Mouse (Mus musculus) liver, embryonic 14.5 days (tissue): ENCODE data around the gene Nrxn1. TPM values are rescaled to one million over a fixed set of nuclear protein-coding genes. Genes with fewer than 3 reads are reported as not detected.

Experiments
- ATAC-seq: fragments of 200-750 bp; cut with Nextera tagmentation; 2 replicates; pipeline ENCODE4 v1.8.0; 2017; ENCODE audit warnings: moderate number of reproducible peaks, mild to moderate bottlenecking, moderate library complexity; ENCODE audit not compliant: insufficient read depth
- DNase-seq, 3 experiments: peaks; one replicate each; pipeline ENCODE4 v3.0.0-alpha.2; 2012 to 2013; ENCODE audit warnings: low read depth in 3 of 3, low spot score in 3 of 3
- H3K27ac ChIP-seq: fragments of 300-500 bp; sonication (generic); 2 replicates; pipeline ENCODE4 v1.5.1; 2014; ENCODE audit warnings: moderate library complexity, mild to moderate bottlenecking, control low read depth, inconsistent platforms
- H3K27me3 ChIP-seq: fragments of 300-500 bp; sonication (generic); 2 replicates; pipeline ENCODE4 v1.6.1; 2014; ENCODE audit warnings: mild to moderate bottlenecking, low read length, moderate library complexity; ENCODE audit not compliant: control insufficient read depth, insufficient read depth
- H3K36me3 ChIP-seq: fragments of 300-500 bp; sonication (generic); replicated peaks from 2 replicates; pipeline ENCODE4 v1.6.1; 2014; ENCODE audit warnings: low read depth; ENCODE audit not compliant: control insufficient read depth, insufficient read depth
- H3K4me1 ChIP-seq, 2 experiments: fragments of 200-500 bp in 1 of 2; fragments of 300-500 bp in 1 of 2; sonication (generic) in 1 of 2; replicated peaks; 2 replicates each; pipeline ENCODE4 v1.6.1; 2012 to 2014; ENCODE audit warnings: antibody characterized with exemption in 1 of 2, inconsistent platforms in 1 of 2, low read length in 1 of 2; ENCODE audit not compliant: control insufficient read depth in 2 of 2, insufficient read depth in 2 of 2
- H3K4me2 ChIP-seq: fragments of 300-500 bp; sonication (generic); 2 replicates; pipeline ENCODE4 v1.6.1; 2014; ENCODE audit warnings: low read depth, mild to moderate bottlenecking, control low read depth, moderate library complexity
- H3K4me3 ChIP-seq, 2 experiments: fragments of 200-500 bp in 1 of 2; fragments of 300-500 bp in 1 of 2; sonication (generic) in 1 of 2; 2 replicates each; pipeline ENCODE4 v1.5.1; 2012 to 2014; ENCODE audit warnings: low read depth in 2 of 2, low read length in 2 of 2, mild to moderate bottlenecking in 2 of 2, control low read depth in 1 of 2, inconsistent platforms in 1 of 2, moderate library complexity in 1 of 2; ENCODE audit not compliant: insufficient read depth in 1 of 2
- H3K9ac ChIP-seq: fragments of 300-500 bp; sonication (generic); replicated peaks from 2 replicates; pipeline ENCODE4 v1.6.1; 2014; ENCODE audit warnings: mild to moderate bottlenecking, control low read depth, moderate library complexity
- H3K9me3 ChIP-seq: fragments of 300-500 bp; sonication (generic); 2 replicates; pipeline ENCODE4 v1.6.1; 2016; ENCODE audit warnings: low read length, mixed read lengths; ENCODE audit not compliant: control insufficient read depth
- CTCF ChIP-seq: IDR thresholded peaks from 2 replicates; pipeline ENCODE4 v1.5.1; 2016; ENCODE audit warnings: antibody characterized with exemption, low read depth, control low read depth
- EP300 ChIP-seq: IDR thresholded peaks from 2 replicates; pipeline ENCODE4 v1.6.1; 2016; ENCODE audit warnings: antibody characterized with exemption, low read depth
- WGBS: fragments of 180-500 bp; shearing (Covaris S2); extraction: QIAGEN DNeasy Blood & Tissue Kit; methylation state at CpG from one replicate; pipeline ENCODE4 v1.1.7; 2014; ENCODE audit not compliant: insufficient replicate concordance; 5-methylcytosine and 5-hydroxymethylcytosine counted together
- polyA plus RNA-seq, 2 experiments: library from polyadenylated mRNA; depleted of rRNA in 1 of 2; stranded (reverse) in 1 of 2; unstranded in 1 of 2; fragments of >200 nt; fragmentation: Nextera tagmentation in 1 of 2; extraction: Ambion mirVana in 1 of 2; gene quantifications; 2 replicates each; pipeline versions ENCODE4 v1.2.1 to v1.2.3; 2012 to 2014

Nrxn1 gene
- polyA plus RNA-seq (2012; rRNA removed) (0.03 and 0.45 TPM in 2 replicates), polyA plus RNA-seq (2014; fragmentation: Nextera tagmentation; extraction: Ambion mirVana) (0.03 and 0.14 TPM in 2 replicates)

DNA sequence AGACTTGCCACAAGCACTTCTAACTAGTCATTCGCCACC is at the start of gene Nrxn1:
Nrxn1 (minus strand) TSS at position 30 of the 39 bp plus-strand sequence.
- Histone ChIP-seq H3K4me2 (no peak within 1 kb of the TSS), H3K36me3 (no peaks in the 10 kb centered on the region), H3K9me3 (no peaks in the 10 kb centered on the region), H3K9ac (no peak within 1 kb of the TSS), H3K27ac (no peak within 1 kb of the TSS), H3K4me1 (no peaks in the 10 kb centered on the region), H3K27me3 (no peaks in the 10 kb centered on the region), H3K4me3 (no peak within 1 kb of the TSS)
- ATAC-seq: no peak
- WGBS: 0% methylated on average over 1 of the region's 1 CpGs
- TF ChIP-seq CTCF: no peak
- no peak for TF ChIP-seq EP300
- DNase-seq: no peak

DNA sequence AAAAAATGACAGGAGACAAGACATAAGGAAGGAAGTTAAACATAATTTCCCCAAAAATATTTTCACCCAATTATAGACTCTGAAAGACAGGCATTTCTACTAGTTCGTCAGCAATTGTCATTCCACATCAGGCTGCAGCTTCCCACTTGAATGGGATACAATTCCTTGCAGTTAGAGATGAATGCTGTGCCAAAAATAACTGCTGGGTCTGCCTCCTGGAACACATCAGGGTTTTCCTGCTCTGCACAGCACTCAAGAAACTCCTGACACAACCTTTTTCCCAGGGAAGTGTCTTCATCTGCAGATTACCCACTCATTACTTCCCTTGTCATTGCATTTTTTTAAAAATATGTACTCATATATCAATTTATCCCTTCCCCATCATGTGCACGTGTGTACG is 44.0 kb upstream of the Nrxn1 start:
- Histone ChIP-seq H3K9ac (no peak overlapping the region), H3K4me1 (no peaks in the 10 kb centered on the region), H3K9me3 (no peaks in the 10 kb centered on the region), H3K27ac (no peak overlapping the region), H3K4me2 (no peak overlapping the region), H3K27me3 (no peaks in the 10 kb centered on the region), H3K4me3 (no peak overlapping the region), H3K36me3 (no peaks in the 10 kb centered on the region)
- ATAC-seq (no peak), DNase-seq (no peak)
- TF ChIP-seq CTCF (no peak), EP300 (no peak)
- 58% methylated on average over 3 of the region's 3 CpGs for WGBS

DNA sequence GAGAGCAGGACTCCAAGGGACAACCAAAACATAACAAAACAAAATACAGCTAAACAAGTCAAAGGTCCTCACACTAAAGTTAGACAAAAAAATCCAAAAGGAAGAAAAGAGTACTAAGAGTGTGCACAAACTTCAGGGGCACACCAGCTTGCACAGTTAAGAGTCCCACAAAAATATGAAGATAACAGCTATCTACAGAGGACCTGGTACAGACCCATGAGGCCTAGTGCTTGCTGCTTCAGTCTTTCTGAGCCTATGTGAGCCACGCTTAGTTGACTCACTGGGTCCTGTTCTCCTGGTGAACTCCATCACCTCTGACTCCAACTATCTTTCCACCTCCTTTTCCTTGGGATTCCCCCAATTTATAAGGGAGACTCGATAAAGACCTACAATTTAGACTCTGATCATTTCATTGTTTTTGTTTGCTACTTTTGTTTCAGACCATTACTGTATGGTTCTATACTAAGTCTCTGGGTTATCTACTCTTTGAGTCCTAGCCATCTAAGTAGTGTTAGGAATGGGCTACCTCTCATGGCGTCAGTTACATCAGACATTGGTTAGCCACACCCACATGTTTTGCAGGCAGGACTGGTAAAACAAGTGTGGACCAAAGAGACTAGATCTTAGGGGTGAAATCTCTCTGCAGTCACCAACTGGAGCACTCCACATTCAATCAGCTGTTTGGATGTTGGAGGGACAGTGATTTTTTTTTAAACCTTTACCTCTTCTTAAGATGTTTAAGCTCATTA is 20.2 kb upstream of the Nrxn1 start:
- Histone ChIP-seq H3K36me3 (no peaks in the 10 kb centered on the region), H3K27me3 (no peaks in the 10 kb centered on the region), H3K9ac (no peak overlapping the region), H3K9me3 (no peaks in the 10 kb centered on the region), H3K4me3 (no peak overlapping the region), H3K4me1 (no peaks in the 10 kb centered on the region), H3K27ac (no peak overlapping the region), H3K4me2 (no peak overlapping the region)
- 51% methylated on average over 3 of the region's 3 CpGs for WGBS
- DNase-seq: no peak
- peak; percentile 84 for ATAC-seq
- no peak for TF ChIP-seq CTCF
- no peak for TF ChIP-seq EP300

DNA sequence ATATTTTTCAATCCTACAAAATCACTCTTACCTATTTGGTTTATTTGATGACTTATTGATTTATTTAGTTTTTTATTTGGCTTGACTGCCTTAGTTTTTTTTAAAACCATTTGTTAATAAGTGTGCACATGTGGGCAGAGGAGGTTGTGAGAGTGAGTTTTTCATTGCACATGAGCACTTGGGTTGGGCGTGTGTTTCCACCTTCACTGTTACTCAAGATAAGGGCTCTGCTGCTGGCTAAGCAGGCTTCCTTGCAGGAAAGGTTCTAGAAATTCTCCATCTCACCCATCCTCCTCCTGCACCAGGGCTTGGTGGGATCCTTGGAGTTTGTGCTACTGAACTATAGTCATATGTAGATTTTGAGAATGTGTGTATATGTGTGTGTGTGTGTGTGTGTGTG is 19.2 kb upstream of the Nrxn1 start:
- Histone ChIP-seq H3K4me1 (no peaks in the 10 kb centered on the region), H3K9me3 (no peaks in the 10 kb centered on the region), H3K4me2 (no peak overlapping the region), H3K27me3 (no peaks in the 10 kb centered on the region), H3K36me3 (no peaks in the 10 kb centered on the region), H3K27ac (no peak overlapping the region), H3K4me3 (no peak overlapping the region), H3K9ac (no peak overlapping the region)
- 52% methylated on average over 1 of the region's 1 CpGs for WGBS
- TF ChIP-seq CTCF (no peak), EP300 (no peak)
- peak in 1 of 3 experiments; percentile 2 for DNase-seq
- ATAC-seq: peak; percentile 71

DNA sequence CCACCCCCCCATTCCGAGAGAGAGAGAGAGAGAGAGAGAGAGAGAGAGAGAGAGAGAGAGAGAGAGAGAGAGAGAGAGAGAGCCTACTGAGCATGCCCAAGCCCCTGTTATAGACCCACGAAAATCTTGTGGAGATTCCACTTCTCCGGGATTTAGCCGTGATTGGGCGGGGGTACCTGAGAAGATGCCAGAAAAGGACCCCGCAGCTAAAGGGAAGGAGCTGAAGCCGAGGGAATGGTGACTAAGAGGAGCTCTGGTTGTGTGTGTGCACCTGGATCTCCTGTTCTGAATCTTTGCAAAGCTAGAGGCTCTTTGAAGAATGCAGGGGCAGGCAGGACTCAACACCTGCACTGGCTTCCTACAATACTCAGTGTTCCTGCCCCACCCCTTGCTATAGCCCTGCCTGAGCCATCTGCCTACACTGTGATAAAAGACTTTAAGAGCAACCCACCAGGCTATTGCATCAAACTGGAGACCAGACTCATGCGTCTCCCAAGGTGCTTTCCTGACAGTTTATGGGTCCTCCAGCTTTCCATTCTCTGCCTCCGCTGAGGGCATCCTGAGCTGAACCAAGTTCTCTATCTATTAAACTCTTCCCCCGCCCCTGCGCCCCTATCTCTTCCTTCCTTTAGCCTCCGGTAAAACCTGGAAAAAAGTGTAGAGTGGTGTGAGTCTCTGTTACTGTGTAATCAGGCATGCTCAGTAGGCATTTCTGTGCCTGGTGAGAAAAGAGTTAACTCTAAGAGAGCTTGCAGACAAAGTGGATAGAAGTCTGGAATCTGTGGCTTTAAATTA is 407 bp upstream of the Nrxn1 start:
- no peak overlapping the region for H3K27ac ChIP-seq
- no peaks in the 10 kb centered on the region for H3K27me3 ChIP-seq
- no peak for ATAC-seq
- no peak overlapping the region for H3K9ac ChIP-seq
- no peaks in the 10 kb centered on the region for H3K4me1 ChIP-seq
- H3K4me3 ChIP-seq: no peak overlapping the region
- H3K4me2 ChIP-seq: no peak overlapping the region
- whole genome bisulfite sequencing: 22% methylated on average over 12 of the region's 12 CpGs
- H3K36me3 ChIP-seq: no peaks in the 10 kb centered on the region
- no peaks in the 10 kb centered on the region for H3K9me3 ChIP-seq
- TF ChIP-seq EP300 (no peak), CTCF (no peak)
- DNase-seq: no peak
